Mouse (Mus musculus) heart, adult 2 months (tissue): Measurements from ENCODE around the gene Slc16a2.

Experiments used
- CTCF ChIP-seq: fragments of 200-600 bp; IDR thresholded peaks from 2 replicates; pipeline ENCODE4 v1.8.1; 2022; ENCODE audit warnings: antibody characterized with exemption, mild to moderate bottlenecking, moderate library complexity
- EP300 ChIP-seq: fragments of 200-500 bp; IDR thresholded peaks from 2 replicates; pipeline ENCODE4 v1.6.1; 2011; ENCODE audit warnings: low read depth, low read length, control low read depth; ENCODE audit not compliant: insufficient read depth
- POLR2A ChIP-seq: fragments of 200-500 bp; IDR thresholded peaks from 2 replicates; pipeline ENCODE4 v1.6.1; 2011; ENCODE audit warnings: mild to moderate bottlenecking, low read depth, low read length, control low read depth; ENCODE audit not compliant: insufficient read depth

GRCm38 (mm10) chrX:103674674-103675073, 147.1 kb downstream of the Slc16a2 start:
- peak; percentile 65 for TF ChIP-seq CTCF
- TF ChIP-seq POLR2A: no peak
- no peak for TF ChIP-seq EP300
